Mouse (Mus musculus) megakaryocyte, embryonic 14.5 days (primary cell): ENCODE measurements around the gene Uri1.

ENCODE experiments used
- FLI1 ChIP-seq: IDR thresholded peaks from 2 replicates; pipeline ENCODE4 v1.6.1; 2012; ENCODE audit warnings: low read length, inconsistent platforms, mixed read lengths
- GATA1 ChIP-seq: IDR thresholded peaks from 3 replicates; pipeline ENCODE4 v1.6.1; 2012; ENCODE audit warnings: mixed read lengths, low read length, inconsistent platforms, borderline replicate concordance

GRCm38 (mm10) chr7:37961247-37961646 lies 62.1 kb downstream of the Uri1 start:
- TF ChIP-seq GATA1 (no peak), FLI1 (no peak)
